In the genomic region with DNA sequence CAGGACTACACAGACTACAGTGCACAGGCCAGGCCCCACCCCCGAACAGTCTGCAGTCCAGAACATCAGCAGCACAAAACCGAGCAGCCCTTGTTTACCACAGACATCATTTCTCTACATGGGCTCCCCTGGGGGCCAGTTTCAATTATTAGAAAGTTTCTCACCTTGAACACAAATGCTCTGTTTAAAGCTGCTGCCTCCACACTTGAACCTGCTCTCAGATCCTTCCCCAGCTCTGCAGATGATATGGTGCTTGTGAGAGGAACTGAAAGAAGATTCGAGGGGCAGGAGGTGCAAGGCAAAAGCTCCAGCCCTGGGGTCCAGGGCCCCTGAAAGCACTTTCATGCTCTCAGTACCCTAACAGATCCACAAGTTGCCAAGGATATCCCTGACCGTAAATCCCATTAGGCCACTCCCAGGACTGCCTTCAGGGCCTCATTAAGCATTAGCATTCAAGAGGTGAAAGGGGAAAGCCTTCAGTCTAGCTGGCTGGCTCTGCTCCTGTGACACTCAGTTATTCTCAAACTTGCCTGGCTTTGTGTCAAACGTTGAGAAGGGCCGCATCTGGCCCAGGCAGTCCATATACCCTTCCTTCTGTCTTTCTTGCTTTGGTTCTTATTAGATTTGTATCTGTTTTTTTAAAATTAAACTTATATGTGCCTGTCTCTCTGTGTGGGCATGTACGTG, we compare ENCODE assay signal across 8 mouse cellular contexts. TPM values are rescaled to one million over a fixed set of nuclear protein-coding genes. Genes with fewer than 3 reads are reported as not detected.
DNase-seq lines count a peak whose midpoint lies in the region; ATAC-seq and TF ChIP-seq lines count a peak whose summit lies in the region.

No protein-coding gene starts in this region.

- H3K9ac ChIP-seq in lung, embryonic 14.5 days = no peak overlapping the region
- H3K9ac ChIP-seq in kidney, postnatal 0 days (ENCODE audit: low read depth, low read length) = 0 out of 2 replicates have a peak overlapping the region, but pooled peaks have one; percentile 4

- ATAC-seq in lung, embryonic 14.5 days (ENCODE audit: insufficient read depth) = peak; percentile 76
- ATAC-seq in kidney, postnatal 0 days (replicated peaks; ENCODE audit: low FRiP score, low read depth) = no peak

- peaks cover 17% of the 10 kb centered on the region for H3K4me1 ChIP-seq in lung, embryonic 14.5 days (ENCODE audit: insufficient read depth)
- H3K4me1 ChIP-seq in kidney, postnatal 0 days (replicated peaks; ENCODE audit: insufficient read depth, low read length) = peaks cover 9% of the 10 kb centered on the region; the same call in 1 of the 2 replicates
- H3K4me1 ChIP-seq in spleen, adult 2 months (ENCODE audit: control insufficient read depth, insufficient read depth, insufficient read length) = peaks cover 37% of the 10 kb centered on the region; the same call in 1 of the 2 replicates

- H3K27me3 ChIP-seq in lung, embryonic 14.5 days (ENCODE audit: insufficient read depth, low read length) = no peaks in the 10 kb centered on the region
- H3K27me3 ChIP-seq in kidney, postnatal 0 days (ENCODE audit: insufficient read depth, low read length) = no peaks in the 10 kb centered on the region
- H3K27me3 ChIP-seq in spleen, adult 2 months (ENCODE audit: control insufficient read depth, insufficient read depth, low read length) = no peaks in the 10 kb centered on the region

- TF ChIP-seq POLR2A in spleen, adult 2 months (IDR thresholded peaks at IDR 0.05; ENCODE audit: low read depth, low read length) = no peak

- H3K4me2 ChIP-seq in lung, embryonic 14.5 days = no peak overlapping the region
- H3K4me2 ChIP-seq in kidney, postnatal 0 days (ENCODE audit: low read length) = no peak overlapping the region

- peak; percentile 38 for DNase-seq in adrenal gland, postnatal 14 days
- DNase-seq in adrenal gland, postnatal 36 days = no peak
- DNase-seq in lung, embryonic 14.5 days = peak; percentile 89
- no peak for DNase-seq in lung, postnatal 25 days (ENCODE audit: low spot score)
- peak; percentile 44 for DNase-seq in kidney, postnatal 0 days (ENCODE audit: low spot score)
- DNase-seq in spleen, adult 2 months (ENCODE audit: low read depth in 1 of 2, low spot score in 2 of 2) = no peak
- no peak for DNase-seq in urinary bladder, postnatal 25 days (ENCODE audit: low spot score)
- no peak for DNase-seq in cerebellum, adult 11-12 months

- TF ChIP-seq CTCF in lung, embryonic 14.5 days (IDR thresholded peaks at IDR 0.05; ENCODE audit: low read depth) = no peak
- no peak for TF ChIP-seq CTCF in kidney, postnatal 0 days (IDR thresholded peaks at IDR 0.05; ENCODE audit: low read depth)
- TF ChIP-seq CTCF in spleen, adult 2 months (IDR thresholded peaks at IDR 0.05; ENCODE audit: extremely low read depth, insufficient read depth, insufficient read length, insufficient replicate concordance) = no peak

- no peaks in the 10 kb centered on the region for H3K9me3 ChIP-seq in lung, embryonic 14.5 days (ENCODE audit: low read depth, low read length)
- no peaks in the 10 kb centered on the region for H3K9me3 ChIP-seq in kidney, postnatal 0 days (replicated peaks; ENCODE audit: low read length)

- H3K27ac ChIP-seq in lung, embryonic 14.5 days (ENCODE audit: low read depth) = peak overlapping the region; percentile 73
- H3K27ac ChIP-seq in kidney, postnatal 0 days = no peak overlapping the region
- H3K27ac ChIP-seq in spleen, adult 2 months (ENCODE audit: insufficient read depth, low read length) = peak overlapping the region; percentile 46

- no peak overlapping the region for H3K4me3 ChIP-seq in lung, embryonic 14.5 days (ENCODE audit: low read depth, low read length)
- no peak overlapping the region for H3K4me3 ChIP-seq in kidney, postnatal 0 days (replicated peaks; ENCODE audit: low read depth, low read length)
- H3K4me3 ChIP-seq in spleen, adult 2 months (ENCODE audit: extremely low read depth, insufficient read depth, insufficient read length) = no peak overlapping the region

- H3K36me3 ChIP-seq in lung, embryonic 14.5 days (ENCODE audit: insufficient read depth) = no peaks in the 10 kb centered on the region
- no peaks in the 10 kb centered on the region for H3K36me3 ChIP-seq in kidney, postnatal 0 days (ENCODE audit: insufficient read depth, low read length)
- H3K36me3 ChIP-seq in spleen, adult 2 months (ENCODE audit: control insufficient read depth, insufficient read depth, low read length) = no peaks in the 10 kb centered on the region

- 29% methylated on average over 7 of the region's 7 CpGs for WGBS in lung, embryonic 14.5 days
- 40% methylated on average over 7 of the region's 7 CpGs for WGBS in kidney, postnatal 0 days
- WGBS in spleen, adult 2 months = 53% methylated on average over 7 of the region's 7 CpGs

RNA-seq across cellular contexts. Expression of gene Phf2, which starts 13.5 kb away (rescaled TPM):
- 39.4 and 43.0 TPM in 2 replicates for total RNA-seq in adrenal gland, postnatal 14 days (2021)
- total RNA-seq in adrenal gland, postnatal 36 days (2021) = 10 to 100 TPM; 40.7 to 46.4 TPM
- polyA plus RNA-seq in lung, embryonic 14.5 days (2014; fragmentation: Nextera tagmentation; extraction: Ambion mirVana) = 11.1 and 12.2 TPM in 2 replicates
- 5.3 and 5.4 TPM in 2 replicates for polyA plus RNA-seq in kidney, postnatal 0 days (2015; fragmentation: Nextera tagmentation; extraction: Ambion mirVana)
- 16.4 and 18.6 TPM in 2 replicates for polyA plus RNA-seq in spleen, adult 2 months (2012; rRNA removed)

Comparison
In these comparisons a context has a peak if more than half of its experiments do, and no peak if none do; other contexts are left out.
1. DNase-seq: peak in adrenal gland, postnatal 14 days (single experiment), lung, embryonic 14.5 days (single experiment) and kidney, postnatal 0 days (single experiment); none in adrenal gland, postnatal 36 days (0 of 2), lung, postnatal 25 days (single experiment), spleen, adult 2 months (0 of 2), urinary bladder, postnatal 25 days (single experiment) and cerebellum, adult 11-12 months (single experiment).